Mouse (Mus musculus) testis, adult 2 months (tissue): ENCODE measurements around the gene Rtp2. TPM values are rescaled to one million over a fixed set of nuclear protein-coding genes. Genes with fewer than 3 reads are reported as not detected.

Source experiments
- H3K27ac ChIP-seq: fragments of 200-500 bp; 2 replicates; pipeline ENCODE4 v1.5.1; 2012; ENCODE audit warnings: low read depth, low read length; ENCODE audit not compliant: control insufficient read depth, insufficient read depth
- H3K27me3 ChIP-seq: fragments of 200-500 bp; 2 replicates; pipeline ENCODE4 v1.6.1; 2012; ENCODE audit warnings: mild to moderate bottlenecking, low read length, moderate library complexity; ENCODE audit not compliant: control insufficient read depth, insufficient read depth
- H3K36me3 ChIP-seq: fragments of 200-500 bp; 2 replicates; pipeline ENCODE4 v1.6.1; 2012; ENCODE audit warnings: mild to moderate bottlenecking, low read length; ENCODE audit not compliant: control insufficient read depth, insufficient read depth
- H3K4me1 ChIP-seq: fragments of 200-500 bp; 2 replicates; pipeline ENCODE4 v1.6.1; 2012; ENCODE audit warnings: low read length; ENCODE audit not compliant: control insufficient read depth, insufficient read depth
- H3K4me3 ChIP-seq: fragments of 200-500 bp; 2 replicates; pipeline ENCODE4 v1.5.1; 2012; ENCODE audit warnings: low read depth, mild to moderate bottlenecking, low read length, moderate library complexity, mixed read lengths; ENCODE audit not compliant: control insufficient read depth
- CTCF ChIP-seq: fragments of 200-500 bp; IDR thresholded peaks from 2 replicates; pipeline ENCODE4 v1.5.1; 2012; ENCODE audit warnings: low read depth, mild to moderate bottlenecking, inconsistent platforms, low read length, moderate library complexity; ENCODE audit not compliant: control insufficient read depth, insufficient read depth, insufficient replicate concordance
- POLR2A ChIP-seq: fragments of 200-500 bp; IDR thresholded peaks from 2 replicates; pipeline ENCODE4 v1.6.1; 2012; ENCODE audit warnings: low read depth, mild to moderate bottlenecking, inconsistent platforms, low read length, moderate library complexity; ENCODE audit not compliant: control insufficient read depth
- polyA plus RNA-seq: library from polyadenylated mRNA; depleted of rRNA; stranded (reverse); fragments of >200 nt; gene quantifications from 2 replicates; pipeline ENCODE4 v1.2.3, GENCODE M21; 2012

The Rtp2 gene
- polyA plus RNA-seq, 1 experiment: 0.20 TPM

DNA sequence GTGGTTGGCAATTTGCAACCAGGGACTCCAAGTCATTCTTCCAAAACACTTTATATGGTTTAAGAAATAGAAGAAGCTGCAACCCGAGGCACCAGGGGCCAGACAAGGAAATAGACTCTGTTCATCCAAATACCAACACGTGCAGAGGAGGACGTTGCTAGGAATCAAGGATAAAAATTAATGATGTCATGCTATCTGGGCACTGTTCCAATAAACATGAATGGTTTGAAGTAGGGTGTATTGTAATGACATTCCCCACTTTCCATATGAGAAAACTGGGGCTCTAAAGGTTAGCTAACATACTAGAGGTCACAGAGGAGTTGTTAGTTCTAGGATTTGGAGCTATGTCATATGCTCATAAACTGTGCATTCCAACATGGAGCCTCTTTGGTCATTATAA lies 12.6 kb upstream of the Rtp2 start:
- H3K36me3 ChIP-seq: no peaks in the 10 kb centered on the region
- no peaks in the 10 kb centered on the region for H3K4me1 ChIP-seq
- H3K27ac ChIP-seq: no peak overlapping the region
- H3K27me3 ChIP-seq: no peaks in the 10 kb centered on the region
- no peak overlapping the region for H3K4me3 ChIP-seq
- TF ChIP-seq POLR2A (no peak), CTCF (no peak)

GRCm38 (mm10) chr16:23934397-23934796 lies 2.2 kb upstream of the Rtp2 start:
- H3K27ac ChIP-seq: no peak overlapping the region
- H3K4me1 ChIP-seq: no peaks in the 10 kb centered on the region
- TF ChIP-seq CTCF: no peak
- no peak for TF ChIP-seq POLR2A
- H3K36me3 ChIP-seq: no peaks in the 10 kb centered on the region
- H3K27me3 ChIP-seq: no peaks in the 10 kb centered on the region
- H3K4me3 ChIP-seq: no peak overlapping the region

- no peak overlapping the region for H3K4me3 ChIP-seq
- H3K4me1 ChIP-seq: peaks cover 4% of the 10 kb centered on the region
- no peaks in the 10 kb centered on the region for H3K27me3 ChIP-seq
- H3K36me3 ChIP-seq: no peaks in the 10 kb centered on the region
- TF ChIP-seq CTCF: no peak
- no peak for TF ChIP-seq POLR2A
- H3K27ac ChIP-seq: no peak overlapping the region
Measured at GRCm38 (mm10) chr16:23931275-23931674, 919 bp downstream of the Rtp2 start.

- TF ChIP-seq POLR2A (no peak), CTCF (no peak)
- no peak overlapping the region for H3K27ac ChIP-seq
- H3K4me1 ChIP-seq: peaks cover 4% of the 10 kb centered on the region
- no peak overlapping the region for H3K4me3 ChIP-seq
- no peaks in the 10 kb centered on the region for H3K27me3 ChIP-seq
- H3K36me3 ChIP-seq: no peaks in the 10 kb centered on the region
Measured at GRCm38 (mm10) chr16:23930426-23931073, 1.6 kb downstream of the Rtp2 start.

DNA sequence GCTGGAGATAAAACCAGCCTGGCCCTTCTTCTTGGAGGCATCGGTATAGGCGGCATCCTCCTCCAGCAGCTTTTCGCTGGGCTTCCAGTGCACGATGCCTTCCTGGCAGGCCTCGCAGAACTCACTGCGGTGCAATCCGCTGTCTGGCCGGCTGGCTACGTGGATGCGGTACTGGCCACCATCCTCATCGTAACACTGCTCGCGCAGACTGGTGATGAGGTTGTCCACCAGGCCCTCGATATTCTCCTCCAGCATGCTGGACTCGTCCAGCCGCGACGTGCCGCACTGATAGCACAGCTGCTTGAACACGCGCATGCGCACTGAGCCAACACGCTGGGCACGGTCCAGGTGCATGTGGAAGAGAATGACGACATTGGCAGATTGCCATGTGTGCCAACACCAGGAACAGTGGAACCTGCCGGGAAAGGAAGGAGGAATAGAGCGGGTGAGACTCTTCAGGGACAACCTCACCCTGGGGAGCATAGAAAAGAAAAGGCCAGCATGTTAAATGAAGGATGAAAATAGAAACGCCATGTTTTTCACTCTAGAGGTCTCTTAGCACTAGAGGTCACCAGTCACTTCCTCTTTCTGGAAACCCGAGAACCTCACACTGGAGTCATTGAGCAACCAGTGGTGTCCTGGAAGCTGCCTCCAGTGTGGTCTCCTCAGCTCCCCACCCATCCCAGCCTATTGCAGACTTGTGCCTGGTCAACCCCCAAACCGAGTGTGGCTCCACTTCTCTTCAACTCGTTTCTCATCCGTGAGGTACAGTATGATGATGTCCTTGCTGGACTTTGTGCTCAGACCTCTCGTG lies 4.7 kb downstream of the Rtp2 start:
- Histone ChIP-seq H3K4me3 (peak overlapping the region; percentile 70), H3K27ac (no peak overlapping the region), H3K27me3 (no peaks in the 10 kb centered on the region), H3K36me3 (no peaks in the 10 kb centered on the region), H3K4me1 (peaks cover 4% of the 10 kb centered on the region)
- TF ChIP-seq CTCF: no peak
- no peak for TF ChIP-seq POLR2A

DNA sequence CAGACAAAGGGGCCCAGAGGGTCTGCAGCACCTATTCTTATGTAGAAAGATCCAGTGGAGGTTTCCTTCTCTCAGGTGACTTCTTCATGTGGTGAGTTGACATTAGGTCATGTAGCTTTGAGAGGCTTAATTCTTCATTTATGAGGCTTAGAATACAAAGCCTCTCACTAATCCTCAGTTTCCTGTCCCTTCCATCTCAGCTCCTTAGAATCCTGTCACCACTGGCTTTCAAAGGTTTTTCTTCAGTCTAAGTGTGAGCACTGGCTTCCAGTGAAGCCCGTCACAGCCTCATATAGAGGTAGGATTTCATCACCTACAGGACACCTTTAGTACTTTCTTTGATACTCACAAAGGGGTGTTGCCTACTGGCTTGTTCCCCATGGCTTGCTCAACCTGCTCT lies 9.3 kb downstream of the Rtp2 start:
- no peaks in the 10 kb centered on the region for H3K36me3 ChIP-seq
- no peaks in the 10 kb centered on the region for H3K27me3 ChIP-seq
- TF ChIP-seq CTCF: no peak
- no peak for TF ChIP-seq POLR2A
- H3K4me1 ChIP-seq: peaks cover 4% of the 10 kb centered on the region
- H3K4me3 ChIP-seq: no peak overlapping the region
- no peak overlapping the region for H3K27ac ChIP-seq

GRCm38 (mm10) chr16:23921697-23922096 lies 10.5 kb downstream of the Rtp2 start:
- H3K27ac ChIP-seq: no peak overlapping the region

More at GRCm38 (mm10) chr16:23921697-23922096, 10.5 kb downstream of the Rtp2 start:
- no peaks in the 10 kb centered on the region for H3K27me3 ChIP-seq
- H3K36me3 ChIP-seq: no peaks in the 10 kb centered on the region
- H3K4me3 ChIP-seq: no peak overlapping the region
- no peaks in the 10 kb centered on the region for H3K4me1 ChIP-seq
- TF ChIP-seq CTCF (no peak), POLR2A (no peak)
